Mouse (Mus musculus) thymus, adult 2 months (tissue): ENCODE results near the gene Retreg2. TPM values are rescaled to one million over a fixed set of nuclear protein-coding genes. Genes with fewer than 3 reads are reported as not detected.
A peak's percentile ranks its signal among the peaks of the same experiment; 100 is the strongest.

Experiments
- DNase-seq: peaks from one replicate; pipeline ENCODE4 v3.0.0; 2021
- H3K27ac ChIP-seq: fragments of 200-500 bp; 2 replicates; pipeline ENCODE4 v1.5.1; 2012; ENCODE audit warnings: low read length, control low read depth; ENCODE audit not compliant: control insufficient read depth, insufficient read depth
- H3K27me3 ChIP-seq: fragments of 200-500 bp; 2 replicates; pipeline ENCODE4 v1.6.1; 2012; ENCODE audit warnings: mild to moderate bottlenecking, low read length, moderate library complexity, mixed read lengths; ENCODE audit not compliant: control insufficient read depth, insufficient read depth
- H3K36me3 ChIP-seq: fragments of 200-500 bp; 2 replicates; pipeline ENCODE4 v1.6.1; 2012; ENCODE audit warnings: mild to moderate bottlenecking, low read length, moderate library complexity; ENCODE audit not compliant: control insufficient read depth, insufficient read depth
- H3K4me1 ChIP-seq: fragments of 200-500 bp; replicated peaks from 2 replicates; pipeline ENCODE4 v1.6.1; 2012; ENCODE audit warnings: low read length; ENCODE audit not compliant: control insufficient read depth, insufficient read depth
- H3K4me3 ChIP-seq: fragments of 200-500 bp; 2 replicates; pipeline ENCODE4 v1.5.1; 2012; ENCODE audit warnings: mild to moderate bottlenecking, low read length, control low read depth, moderate library complexity; ENCODE audit not compliant: control insufficient read depth, insufficient read depth
- CTCF ChIP-seq: fragments of 200-500 bp; IDR thresholded peaks from 2 replicates; pipeline ENCODE4 v1.5.1; 2012; ENCODE audit warnings: mild to moderate bottlenecking, control low read depth, low read length, moderate library complexity, borderline replicate concordance; ENCODE audit not compliant: control insufficient read depth, poor library complexity, insufficient read depth; ENCODE audit errors: extremely low read depth
- POLR2A ChIP-seq: fragments of 200-500 bp; IDR thresholded peaks from 2 replicates; pipeline ENCODE4 v1.6.1; 2012; ENCODE audit warnings: mild to moderate bottlenecking, low read length, control low read depth, moderate library complexity; ENCODE audit not compliant: control insufficient read depth, poor library complexity, insufficient read depth; ENCODE audit errors: extremely low read depth
- WGBS: fragments of 180-500 bp; shearing (Covaris S2); methylation state at CpG from one replicate; pipeline ENCODE4 v1.1.7; 2018; 5-methylcytosine and 5-hydroxymethylcytosine counted together
- polyA plus RNA-seq: library from polyadenylated mRNA; depleted of rRNA; stranded (reverse); fragments of >200 nt; gene quantifications from 2 replicates; pipeline ENCODE4 v1.2.3, GENCODE M21; 2012

Retreg2 gene
- polyA plus RNA-seq, 1 experiment = 179 TPM

- H3K27me3 ChIP-seq = no peaks in the 10 kb centered on the region
- H3K36me3 ChIP-seq = peaks cover 23% of the 10 kb centered on the region
- no peak within 1 kb of the TSS for H3K4me3 ChIP-seq
- H3K27ac ChIP-seq = no peak within 1 kb of the TSS
- 74% methylated on average over 12 of the region's 12 CpGs for WGBS
- no peaks in the 10 kb centered on the region for H3K4me1 ChIP-seq
- no peak for TF ChIP-seq POLR2A
- TF ChIP-seq CTCF = no peak
- DNase-seq = no peak
Measured at GRCm38 (mm10) chr1:75133421-75134207, 9.0 kb upstream of the Retreg2 start, which contains the start of gene Slc23a3. Gene Slc23a3 (minus strand): TSS chr1:75133890.

DNA sequence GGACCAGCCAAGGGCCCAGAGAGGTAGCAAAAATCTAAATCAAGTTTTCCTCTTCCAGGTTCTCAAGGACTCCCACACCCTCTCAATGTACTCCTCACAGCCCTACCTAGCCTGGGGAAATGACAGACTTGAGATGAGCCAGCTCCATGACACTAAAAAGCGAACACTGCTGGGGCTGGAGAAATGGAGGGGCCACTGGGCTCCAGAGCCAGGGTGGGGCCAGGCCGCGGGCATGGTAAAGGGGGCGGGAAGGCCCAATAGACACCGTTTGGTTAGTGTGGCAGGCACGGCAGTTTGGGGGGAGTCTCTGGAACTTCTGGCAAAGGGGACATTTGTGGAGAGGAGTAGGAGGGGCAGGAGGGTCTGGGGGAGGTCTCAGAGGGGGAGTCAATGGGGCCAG, 6.3 kb upstream of the Retreg2 start:
- DNase-seq = no peak
- H3K4me3 ChIP-seq = no peak overlapping the region
- peaks cover 4% of the 10 kb centered on the region for H3K4me1 ChIP-seq
- H3K36me3 ChIP-seq = peaks cover 27% of the 10 kb centered on the region
- no peak for TF ChIP-seq CTCF
- no peak for TF ChIP-seq POLR2A
- 97% methylated on average over 6 of the region's 6 CpGs for WGBS
- H3K27ac ChIP-seq = no peak overlapping the region
- no peaks in the 10 kb centered on the region for H3K27me3 ChIP-seq

- H3K4me1 ChIP-seq = peaks cover 4% of the 10 kb centered on the region
- DNase-seq = no peak
- no peak overlapping the region for H3K4me3 ChIP-seq
- TF ChIP-seq CTCF (no peak), POLR2A (no peak)
- peaks cover 27% of the 10 kb centered on the region for H3K36me3 ChIP-seq
- WGBS = 90% methylated on average over 3 of the region's 3 CpGs
- H3K27ac ChIP-seq = no peak overlapping the region
- no peaks in the 10 kb centered on the region for H3K27me3 ChIP-seq
Measured at GRCm38 (mm10) chr1:75136730-75137129, 5.8 kb upstream of the Retreg2 start.

- DNase-seq = no peak
- H3K27ac ChIP-seq = no peak overlapping the region
- WGBS = 95% methylated on average over 2 of the region's 2 CpGs
- TF ChIP-seq CTCF (no peak), POLR2A (no peak)
- no peaks in the 10 kb centered on the region for H3K27me3 ChIP-seq
- H3K4me3 ChIP-seq = no peak overlapping the region
- peaks cover 27% of the 10 kb centered on the region for H3K36me3 ChIP-seq
- peaks cover 7% of the 10 kb centered on the region for H3K4me1 ChIP-seq
Measured at GRCm38 (mm10) chr1:75138448-75138847, 4.1 kb upstream of the Retreg2 start.

- H3K27me3 ChIP-seq = no peaks in the 10 kb centered on the region
- WGBS = 42% methylated on average over 4 of the region's 4 CpGs
- DNase-seq = no peak
- H3K36me3 ChIP-seq = peaks cover 28% of the 10 kb centered on the region
- H3K27ac ChIP-seq = peak overlapping the region; percentile 90
- H3K4me3 ChIP-seq = peak overlapping the region; percentile 84
- peaks cover 7% of the 10 kb centered on the region for H3K4me1 ChIP-seq
- no peak for TF ChIP-seq CTCF
- no peak for TF ChIP-seq POLR2A
Measured at GRCm38 (mm10) chr1:75140601-75141190, 1.9 kb upstream of the Retreg2 start.

DNA sequence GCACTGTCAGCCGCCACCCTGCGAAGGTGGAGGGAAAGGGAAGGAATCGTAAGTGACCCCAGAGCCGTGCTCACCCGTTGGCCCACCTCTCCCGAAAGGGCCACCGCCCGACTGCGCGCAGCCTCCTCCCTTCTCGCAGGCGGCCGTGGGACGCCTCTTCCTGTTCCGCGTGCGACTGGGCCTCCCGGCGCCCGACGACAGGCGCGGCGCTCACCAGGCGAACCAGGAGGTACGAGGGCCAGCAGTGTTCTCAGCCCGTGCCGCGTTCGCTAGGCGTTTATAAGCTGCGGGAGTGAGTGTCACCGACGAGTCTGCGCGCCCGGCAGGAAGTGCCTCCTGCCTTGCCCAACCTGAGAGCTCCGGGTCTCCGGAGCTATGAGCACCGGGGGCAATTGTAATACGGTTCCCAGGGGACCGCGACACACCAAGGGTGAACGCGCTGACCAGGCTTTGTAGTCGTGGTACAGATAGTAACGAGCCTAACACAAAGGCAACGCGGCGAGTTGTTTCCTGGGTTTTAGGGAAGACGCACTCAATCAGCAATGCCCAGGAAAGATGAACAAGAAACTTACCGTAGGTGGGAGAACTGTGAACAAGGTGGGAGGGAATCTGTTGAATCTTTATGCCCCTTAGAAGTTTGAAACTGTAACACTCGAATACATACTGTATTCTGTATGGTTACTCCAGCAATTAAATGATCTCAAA, 940 bp upstream of the Retreg2 start:
- Histone ChIP-seq H3K4me1 (peaks cover 7% of the 10 kb centered on the region), H3K4me3 (peak overlapping the region; percentile 84), H3K36me3 (peaks cover 29% of the 10 kb centered on the region), H3K27ac (peak overlapping the region; percentile 90), H3K27me3 (no peaks in the 10 kb centered on the region)
- under 1% methylated on average over 53 of the region's 53 CpGs for WGBS
- peak; percentile 75 for DNase-seq
- TF ChIP-seq POLR2A = peak; percentile 77
- TF ChIP-seq CTCF = peak; percentile 54; the same call in 1 of the 2 replicates
